Mouse (Mus musculus) lung, adult 2 months (tissue): ENCODE measurements around the gene Dab1. TPM values are rescaled to one million over a fixed set of nuclear protein-coding genes. Genes with fewer than 3 reads are reported as not detected.

Source experiments
- DNase-seq: peaks from one replicate; pipeline ENCODE4 v3.0.0; 2022
- H3K4me1 ChIP-seq: fragments of 200-500 bp; 2 replicates; pipeline ENCODE4 v1.6.1; 2011; ENCODE audit warnings: low read length; ENCODE audit not compliant: control insufficient read depth, insufficient read depth
- H3K4me3 ChIP-seq: fragments of 200-500 bp; replicated peaks from 2 replicates; pipeline ENCODE3; 2011; ENCODE audit warnings: low read depth, mild to moderate bottlenecking, control low read depth, low read length; ENCODE audit errors: extremely low read depth
- CTCF ChIP-seq: fragments of 200-500 bp; IDR thresholded peaks from 2 replicates; pipeline ENCODE4 v1.5.1; 2011; ENCODE audit warnings: mild to moderate bottlenecking, low read length, control low read depth; ENCODE audit not compliant: insufficient read depth
- POLR2A ChIP-seq: fragments of 200-500 bp; IDR thresholded peaks from 2 replicates; pipeline ENCODE4 v1.6.1; 2011; ENCODE audit warnings: low read depth, mild to moderate bottlenecking, control low read depth, low read length, borderline replicate concordance; ENCODE audit errors: extremely low read depth
- WGBS: fragments of 180-500 bp; shearing (Covaris S2); methylation state at CpG from one replicate; pipeline ENCODE4 v1.1.7; 2018; 5-methylcytosine and 5-hydroxymethylcytosine counted together
- polyA plus RNA-seq: library from polyadenylated mRNA; depleted of rRNA; stranded (reverse); fragments of >200 nt; gene quantifications from 2 replicates; pipeline ENCODE4 v1.2.3, GENCODE M21; 2012

Dab1 gene
- polyA plus RNA-seq, 1 experiment, result 0.28 TPM

DNA sequence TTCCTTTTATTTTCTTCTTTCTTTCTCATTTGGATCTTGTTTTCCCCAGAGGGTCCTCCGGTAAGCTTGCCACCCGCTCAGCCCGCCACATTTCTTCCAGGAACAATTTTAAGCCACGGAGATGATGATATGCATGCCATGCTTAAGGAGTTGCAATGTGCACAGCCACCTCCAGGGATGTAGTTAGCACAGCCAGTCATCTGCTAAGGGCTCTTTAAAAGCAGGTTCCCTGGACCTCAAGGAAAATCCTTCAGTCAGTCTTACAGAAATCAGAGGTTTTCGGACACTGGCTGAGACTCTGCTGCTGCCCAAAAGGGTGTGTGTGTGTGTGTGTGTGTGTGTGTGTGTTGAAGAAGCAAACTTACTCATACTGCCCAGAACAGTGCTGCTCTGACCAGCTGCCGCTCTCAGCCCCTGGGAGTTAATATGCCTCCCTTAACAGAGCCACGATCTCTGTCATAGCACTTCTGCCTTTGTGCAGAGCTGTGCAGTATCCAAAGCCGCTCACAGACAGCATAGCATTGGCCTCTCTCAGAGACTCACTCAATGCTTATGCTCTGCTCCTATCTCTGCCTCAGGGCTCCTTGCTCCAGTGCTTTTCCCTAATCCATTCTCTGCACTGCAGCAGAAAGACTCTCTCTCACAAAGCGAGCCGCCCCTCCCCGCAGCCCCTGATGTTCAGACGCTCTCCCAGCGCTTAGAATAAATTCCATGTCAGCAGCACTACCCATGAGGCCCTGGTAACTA is 1141.9 kb downstream of the Dab1 start:
- TF ChIP-seq CTCF, result no peak
- TF ChIP-seq POLR2A, result no peak
- 68% methylated on average over 13 of the region's 13 CpGs for WGBS
- H3K4me1 ChIP-seq, result no peaks in the 10 kb centered on the region
- DNase-seq, result no peak
- H3K4me3 ChIP-seq, result no peak overlapping the region

DNA sequence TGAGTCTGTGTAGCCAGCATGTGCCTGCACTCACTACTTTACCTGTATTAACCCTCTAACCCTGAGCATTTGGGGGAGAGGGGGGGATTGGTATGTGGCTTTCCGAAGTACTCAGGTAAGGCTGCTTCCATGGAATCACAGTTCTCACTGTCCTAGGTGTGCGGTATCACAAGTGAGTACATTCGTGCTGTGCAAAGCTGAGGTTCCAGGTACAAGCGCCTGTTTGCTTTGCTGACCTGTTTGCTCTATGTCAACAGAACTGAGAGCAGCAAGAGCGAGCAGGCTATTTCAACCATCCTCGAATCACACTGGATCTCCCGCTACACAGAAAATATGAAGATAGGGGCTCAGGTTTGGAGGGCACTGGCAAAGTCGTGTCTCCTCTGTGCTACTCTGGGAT is 1146.9 kb downstream of the Dab1 start, which contains the start of gene C8b:
C8b (plus strand) TSS at position 253 of the 400 bp plus-strand sequence.
- Histone ChIP-seq H3K4me1 (no peaks in the 10 kb centered on the region), H3K4me3 (no peak within 1 kb of the TSS)
- TF ChIP-seq CTCF (no peak), POLR2A (no peak)
- no peak for DNase-seq
- 74% methylated on average over 8 of the region's 8 CpGs for WGBS

DNA sequence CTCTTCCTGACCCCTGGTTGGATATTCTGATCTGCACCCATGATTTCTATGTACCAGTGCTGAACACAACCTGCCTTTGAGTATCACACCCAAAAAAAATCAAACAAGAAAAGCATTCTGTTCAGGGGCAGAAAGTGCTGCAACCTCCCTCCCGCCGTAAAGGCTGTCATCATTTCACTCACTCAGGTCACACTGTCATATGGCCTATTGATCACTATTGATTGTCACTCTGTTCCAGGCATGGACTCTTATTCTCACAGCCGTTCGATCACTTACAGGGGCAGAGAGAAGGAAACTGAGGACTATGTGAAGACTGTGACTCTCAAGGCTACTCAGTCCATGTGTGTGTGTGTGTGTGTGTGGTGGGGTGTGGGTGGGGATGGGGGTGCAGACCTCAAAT is 1149.0 kb downstream of the Dab1 start:
- WGBS, result 89% methylated on average over 4 of the region's 4 CpGs
- Histone ChIP-seq H3K4me3 (no peak overlapping the region), H3K4me1 (no peaks in the 10 kb centered on the region)
- TF ChIP-seq POLR2A (no peak), CTCF (no peak)
- no peak for DNase-seq

DNA sequence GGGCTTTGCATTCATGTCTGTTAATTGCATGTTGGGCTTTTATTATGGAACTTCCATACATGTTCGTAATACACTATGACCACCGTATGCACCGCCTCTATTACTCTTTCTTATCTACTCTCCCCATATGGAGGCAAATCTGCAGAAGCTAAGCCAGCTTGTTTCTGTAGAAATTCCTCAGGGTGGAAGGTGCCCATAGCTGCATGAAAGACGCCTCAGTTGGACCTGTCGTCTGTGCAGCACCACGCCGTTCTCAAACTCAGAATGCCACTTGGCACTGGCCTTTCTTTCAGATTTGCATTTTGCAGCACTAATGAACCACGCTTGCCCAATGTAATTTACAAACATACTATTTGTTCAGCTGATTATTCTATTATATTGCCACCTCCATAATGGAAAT is 1150.4 kb downstream of the Dab1 start:
- H3K4me3 ChIP-seq, result no peak overlapping the region
- DNase-seq, result no peak
- 80% methylated on average over 8 of the region's 8 CpGs for WGBS
- H3K4me1 ChIP-seq, result no peaks in the 10 kb centered on the region
- TF ChIP-seq POLR2A (no peak), CTCF (no peak)

DNA sequence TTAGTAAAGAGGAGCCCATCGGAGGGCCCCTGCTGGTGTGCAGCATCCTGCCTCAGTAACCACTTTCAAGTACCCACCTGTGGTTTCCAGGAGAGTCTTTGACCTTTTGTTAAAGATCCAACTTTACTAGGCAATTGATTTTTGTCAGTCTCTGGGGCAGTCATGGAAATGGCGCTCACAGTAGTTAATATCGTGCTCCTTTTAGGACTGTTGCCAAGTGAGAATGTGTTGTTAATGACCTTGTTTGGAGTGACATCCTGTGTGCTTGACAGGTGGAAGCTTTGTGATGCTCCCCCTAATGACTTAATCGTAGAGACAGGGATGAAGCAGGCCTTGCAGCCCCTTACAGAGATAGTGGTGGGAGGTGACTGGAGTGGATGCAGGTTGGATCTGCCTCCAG is 1151.2 kb downstream of the Dab1 start:
- Histone ChIP-seq H3K4me3 (no peak overlapping the region), H3K4me1 (no peaks in the 10 kb centered on the region)
- no peak for TF ChIP-seq POLR2A
- WGBS, result 62% methylated on average over 4 of the region's 4 CpGs
- DNase-seq, result no peak

DNA sequence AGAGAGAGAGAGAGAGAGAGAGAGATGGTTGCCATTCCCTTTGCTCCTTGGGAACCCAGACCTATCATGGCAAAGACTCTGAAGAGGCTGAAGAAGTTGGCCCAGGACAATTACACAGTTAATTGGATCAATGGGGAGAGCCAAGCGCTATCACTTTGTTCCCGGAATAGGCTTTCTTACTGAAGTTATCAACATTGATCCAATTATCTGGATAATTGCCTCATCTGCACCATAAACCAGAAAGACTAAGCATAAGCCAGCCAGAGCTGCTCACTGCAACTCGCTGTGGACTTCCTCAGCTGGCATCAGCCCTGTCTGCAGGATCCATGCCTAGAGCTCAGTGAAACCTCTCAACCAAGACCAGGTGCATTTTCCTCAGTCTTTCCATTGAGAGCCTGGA is 1156.4 kb downstream of the Dab1 start:
- TF ChIP-seq CTCF, result no peak
- no peak for TF ChIP-seq POLR2A
- Histone ChIP-seq H3K4me3 (no peak overlapping the region), H3K4me1 (no peaks in the 10 kb centered on the region)
- 72% methylated on average over 3 of the region's 3 CpGs for WGBS
- no peak for DNase-seq

DNA sequence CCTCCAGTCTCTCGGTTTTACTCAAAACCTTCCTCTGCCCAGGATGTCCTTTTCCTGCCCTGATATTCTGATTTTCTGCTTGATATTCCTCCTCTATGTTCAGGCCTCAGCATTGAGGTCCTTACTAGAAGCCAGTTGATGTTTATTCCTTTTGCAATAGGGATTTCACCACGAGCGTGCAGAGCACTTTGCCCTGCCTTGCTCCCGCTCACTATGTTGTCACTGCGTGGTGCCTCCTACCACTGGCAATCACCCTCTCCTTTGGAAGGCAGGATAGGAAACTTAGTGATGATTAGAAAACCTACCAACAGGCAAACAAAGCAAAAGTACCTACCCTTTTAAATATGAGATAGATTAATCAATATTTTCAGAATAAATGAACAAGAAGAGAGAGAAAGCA is 1160.3 kb downstream of the Dab1 start:
- no peak overlapping the region for H3K4me3 ChIP-seq

DNA sequence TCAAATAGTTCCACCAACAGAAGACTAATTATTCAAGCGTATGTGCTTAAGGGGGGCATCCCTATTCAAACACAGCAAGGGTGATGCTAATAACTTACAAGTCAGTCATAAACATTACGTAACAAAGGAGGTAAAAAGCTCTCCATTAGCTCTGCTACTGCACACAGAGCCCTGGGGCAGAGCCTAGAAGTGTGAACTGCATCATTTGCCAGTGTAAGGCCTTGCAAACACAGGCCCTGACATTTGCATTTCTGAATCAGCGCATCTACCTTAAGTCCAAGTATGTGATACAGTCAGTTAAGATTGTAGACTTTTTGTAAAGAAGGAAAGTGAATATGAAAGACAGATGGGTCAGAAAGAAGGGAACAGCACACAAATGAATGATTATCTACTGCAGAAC is 1162.3 kb downstream of the Dab1 start:
- no peak for DNase-seq
- no peak for TF ChIP-seq CTCF
- WGBS, result 88% methylated on average over 3 of the region's 3 CpGs
- Histone ChIP-seq H3K4me1 (no peaks in the 10 kb centered on the region), H3K4me3 (no peak overlapping the region)

More for the DNA sequence above, 1160.3 kb downstream of the Dab1 start:
- no peaks in the 10 kb centered on the region for H3K4me1 ChIP-seq
- DNase-seq, result no peak
- WGBS, result 80% methylated on average over 5 of the region's 5 CpGs
- TF ChIP-seq POLR2A, result no peak
- no peak for TF ChIP-seq CTCF

DNA sequence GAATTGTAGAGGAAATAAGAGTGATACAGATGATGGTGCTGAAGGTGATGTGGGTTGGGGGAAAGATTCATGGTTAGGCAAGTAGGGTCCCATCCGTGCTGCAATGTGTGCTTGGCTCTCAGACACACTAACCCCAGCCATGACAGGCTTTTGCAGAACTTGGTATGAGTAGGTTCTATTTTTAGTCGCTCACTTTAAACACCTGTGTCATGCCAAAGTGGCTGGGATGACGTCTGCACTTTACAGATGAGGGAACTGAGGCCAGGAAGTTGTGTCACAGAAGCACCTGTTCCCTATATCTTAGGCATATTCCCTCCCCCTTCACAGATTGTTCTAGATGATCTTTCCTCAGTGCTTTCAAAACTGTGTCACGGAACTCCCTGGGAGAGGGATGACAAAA is 1163.2 kb downstream of the Dab1 start:
- no peak for DNase-seq
- no peak for TF ChIP-seq CTCF
- no peak for TF ChIP-seq POLR2A
- 59% methylated on average over 4 of the region's 4 CpGs for WGBS
- H3K4me1 ChIP-seq, result no peaks in the 10 kb centered on the region
- H3K4me3 ChIP-seq, result no peak overlapping the region

DNA sequence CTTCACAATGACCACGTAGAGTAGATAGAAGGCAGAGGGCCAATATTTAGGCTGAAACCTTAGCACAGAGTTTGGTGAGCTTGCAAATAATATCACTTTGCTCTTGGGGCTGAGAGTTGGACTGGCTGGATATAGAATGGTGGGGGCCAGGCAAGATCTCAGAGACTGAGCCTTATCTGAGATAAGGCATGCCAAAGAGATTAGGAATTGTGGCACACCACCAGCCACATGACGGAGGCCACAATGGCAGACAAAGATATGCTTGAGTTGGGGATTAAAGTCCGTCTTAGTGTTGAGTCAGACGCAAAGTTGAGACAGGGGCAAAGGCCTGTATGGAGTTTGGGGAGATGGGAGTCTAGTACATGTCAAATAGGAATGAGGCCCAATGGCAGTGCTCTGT is 1173.0 kb downstream of the Dab1 start:
- WGBS, result 81% methylated on average over 4 of the region's 4 CpGs
- TF ChIP-seq CTCF (no peak), POLR2A (no peak)
- no peak overlapping the region for H3K4me3 ChIP-seq
- H3K4me1 ChIP-seq, result no peaks in the 10 kb centered on the region
- DNase-seq, result no peak
